Mouse (Mus musculus): ENCODE data around the gene 1700057G04Rik.
"Not testable (repeated sequence)": the region's sequence is repeated elsewhere in the genome, so short reads cannot be mapped to it uniquely, and the experiment has no call there.

Gene 1700057G04Rik

GRCm38 (mm10) chr9:92305620-92306220, 3.5 kb upstream of the 1700057G04Rik start:
- DNase-seq: no peak

- no peak for DNase-seq
Observed at GRCm38 (mm10) chr9:92316791-92317190, 7.6 kb downstream of the 1700057G04Rik start.

GRCm38 (mm10) chr9:92325936-92326335, 16.8 kb downstream of the 1700057G04Rik start:
- DNase-seq: not testable (repeated sequence)

- no peak for DNase-seq
Observed at GRCm38 (mm10) chr9:92326813-92327212, 17.6 kb downstream of the 1700057G04Rik start.

GRCm38 (mm10) chr9:92331383-92331782, 22.2 kb downstream of the 1700057G04Rik start:
- no peak for DNase-seq

GRCm38 (mm10) chr9:92334845-92335244, 25.7 kb downstream of the 1700057G04Rik start:
- no peak for DNase-seq

GRCm38 (mm10) chr9:92335277-92335818, 26.2 kb downstream of the 1700057G04Rik start:
- DNase-seq: no peak

GRCm38 (mm10) chr9:92337063-92337462, 27.9 kb downstream of the 1700057G04Rik start:
- DNase-seq: no peak

- DNase-seq: no peak
Observed at GRCm38 (mm10) chr9:92337661-92338060, 28.5 kb downstream of the 1700057G04Rik start.

- no peak for DNase-seq
Observed at GRCm38 (mm10) chr9:92338954-92339353, 29.8 kb downstream of the 1700057G04Rik start.

- DNase-seq: no peak
Observed at GRCm38 (mm10) chr9:92351924-92352323, 42.7 kb downstream of the 1700057G04Rik start.

GRCm38 (mm10) chr9:92353306-92353705, 44.1 kb downstream of the 1700057G04Rik start:
- DNase-seq: no peak

- DNase-seq: no peak
Observed at GRCm38 (mm10) chr9:92360691-92361310, 51.6 kb downstream of the 1700057G04Rik start.

GRCm38 (mm10) chr9:92363478-92363877, 54.3 kb downstream of the 1700057G04Rik start:
- no peak for DNase-seq

GRCm38 (mm10) chr9:92368920-92369319, 59.7 kb downstream of the 1700057G04Rik start:
- no peak for DNase-seq

- DNase-seq: no peak
Observed at GRCm38 (mm10) chr9:92373896-92374295, 64.7 kb downstream of the 1700057G04Rik start.

GRCm38 (mm10) chr9:92374705-92375199, 65.6 kb downstream of the 1700057G04Rik start:
- no peak for DNase-seq

GRCm38 (mm10) chr9:92375378-92375777, 66.2 kb downstream of the 1700057G04Rik start:
- DNase-seq: no peak

- DNase-seq: no peak
Observed at GRCm38 (mm10) chr9:92377967-92378366, 68.8 kb downstream of the 1700057G04Rik start.

- DNase-seq: no peak
Observed at GRCm38 (mm10) chr9:92379240-92379639, 70.1 kb downstream of the 1700057G04Rik start.

- DNase-seq: no peak
Observed at GRCm38 (mm10) chr9:92383415-92383814, 74.2 kb downstream of the 1700057G04Rik start.

GRCm38 (mm10) chr9:92384401-92384800, 75.2 kb downstream of the 1700057G04Rik start:
- DNase-seq: no peak

GRCm38 (mm10) chr9:92385831-92386230, 76.7 kb downstream of the 1700057G04Rik start:
- DNase-seq: no peak

- DNase-seq: no peak
Observed at GRCm38 (mm10) chr9:92386871-92387270, 77.7 kb downstream of the 1700057G04Rik start.

Measured in liver (tissue).